Mouse (Mus musculus) thymus, adult 2 months (tissue): ENCODE measurements at regions not wholly inside any gene's neighbourhood (a gene's known extent, or its start where the extent isn't known, plus 50 kb on each side); places are given as distances from the start of the nearest gene placed in this dataset.

Experiments
- CTCF ChIP-seq: fragments of 200-500 bp; IDR thresholded peaks from 2 replicates; pipeline ENCODE4 v1.5.1; 2012; ENCODE audit warnings: mild to moderate bottlenecking, control low read depth, low read length, moderate library complexity, borderline replicate concordance; ENCODE audit not compliant: control insufficient read depth, poor library complexity, insufficient read depth; ENCODE audit errors: extremely low read depth
- POLR2A ChIP-seq: fragments of 200-500 bp; IDR thresholded peaks from 2 replicates; pipeline ENCODE4 v1.6.1; 2012; ENCODE audit warnings: mild to moderate bottlenecking, low read length, control low read depth, moderate library complexity; ENCODE audit not compliant: control insufficient read depth, poor library complexity, insufficient read depth; ENCODE audit errors: extremely low read depth

DNA sequence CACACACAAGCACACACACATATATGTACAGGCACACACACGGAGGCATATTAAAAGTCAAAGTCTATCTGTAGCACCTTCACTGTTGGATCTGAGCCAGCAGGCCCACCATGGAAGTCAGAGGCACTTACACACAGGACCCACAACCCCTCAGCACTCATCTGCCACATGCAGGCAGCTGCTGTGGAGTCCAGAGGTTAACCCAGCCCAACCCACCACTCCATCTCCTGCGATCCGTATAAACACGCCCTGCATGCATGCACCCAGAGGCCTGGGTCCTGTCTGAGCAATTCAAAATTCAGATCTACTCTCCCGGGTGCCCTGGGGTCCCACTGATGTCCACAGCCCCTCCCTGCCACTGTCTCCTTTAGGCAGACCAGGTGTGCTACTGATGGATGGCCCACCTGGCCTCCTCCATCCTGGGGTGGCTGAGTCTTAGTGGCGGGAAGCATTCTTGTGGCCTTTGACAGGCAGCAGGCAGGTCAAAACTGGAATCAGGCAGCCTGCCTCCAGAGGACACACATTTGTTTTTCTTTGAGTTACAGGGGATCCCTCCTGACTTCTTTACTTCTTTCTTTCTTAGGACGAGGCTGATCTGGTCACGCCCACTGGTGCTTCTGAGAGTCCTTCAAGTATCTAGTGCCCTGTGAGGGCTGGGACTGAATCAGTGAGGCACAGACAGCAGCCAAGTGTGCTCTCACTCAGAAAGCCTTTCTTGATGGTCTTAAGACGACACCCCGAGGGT lies 144.7 kb downstream of the Bcl11b start:
- no peak for TF ChIP-seq CTCF
- no peak for TF ChIP-seq POLR2A
